Mouse (Mus musculus) stomach, postnatal 0 days (tissue): ENCODE data around the gene Olfr1360. TPM values are rescaled to one million over a fixed set of nuclear protein-coding genes. Genes with fewer than 3 reads are reported as not detected.
A peak's percentile ranks its signal among the peaks of the same experiment; 100 is the strongest.
"Not testable (repeated sequence)": the region's sequence is repeated elsewhere in the genome, so short reads cannot be mapped to it uniquely, and the experiment has no call there.

Experiments used
- ATAC-seq: fragments of 200-750 bp; cut with Nextera tagmentation; 2 replicates; pipeline ENCODE4 v1.8.0; 2017; ENCODE audit not compliant: low FRiP score, low TSS enrichment
- DNase-seq: peaks from one replicate; pipeline ENCODE4 v3.0.0-alpha.2; 2016; ENCODE audit warnings: low spot score
- H3K27ac ChIP-seq: fragments of 300-500 bp; sonication (generic); replicated peaks from 2 replicates; pipeline ENCODE4 v1.5.1; 2014; ENCODE audit warnings: mild to moderate bottlenecking, control low read depth
- H3K27me3 ChIP-seq: fragments of 300-500 bp; sonication (generic); 2 replicates; pipeline ENCODE4 v1.6.1; 2014; ENCODE audit warnings: low read length; ENCODE audit not compliant: control insufficient read depth, insufficient read depth
- H3K36me3 ChIP-seq: fragments of 300-500 bp; sonication (generic); 2 replicates; pipeline ENCODE4 v1.6.1; 2014; ENCODE audit warnings: low read length, mixed read lengths; ENCODE audit not compliant: control insufficient read depth, insufficient read depth
- H3K4me1 ChIP-seq: fragments of 300-500 bp; sonication (generic); replicated peaks from 2 replicates; pipeline ENCODE4 v1.6.1; 2014; ENCODE audit warnings: antibody characterized with exemption; ENCODE audit not compliant: control insufficient read depth, insufficient read depth
- H3K4me2 ChIP-seq: fragments of 300-500 bp; sonication (generic); replicated peaks from 2 replicates; pipeline ENCODE4 v1.6.1; 2014; ENCODE audit warnings: low read depth, mild to moderate bottlenecking, control low read depth, moderate library complexity
- H3K4me3 ChIP-seq: fragments of 300-500 bp; sonication (generic); 2 replicates; pipeline ENCODE4 v1.5.1; 2014; ENCODE audit warnings: low read depth, low read length, control low read depth
- H3K9ac ChIP-seq: fragments of 300-500 bp; sonication (generic); 2 replicates; pipeline ENCODE4 v1.6.1; 2014; ENCODE audit warnings: mild to moderate bottlenecking, low read length, control low read depth, mixed read lengths
- H3K9me3 ChIP-seq: fragments of 300-500 bp; sonication (generic); 2 replicates; pipeline ENCODE4 v1.6.1; 2016; ENCODE audit warnings: low read length; ENCODE audit not compliant: control insufficient read depth
- CTCF ChIP-seq: IDR thresholded peaks from 2 replicates; pipeline ENCODE4 v1.5.1; 2016; ENCODE audit warnings: antibody characterized with exemption, low read depth, mild to moderate bottlenecking, moderate library complexity
- EP300 ChIP-seq: optimal IDR thresholded peaks from 2 replicates; pipeline ENCODE3; 2016; ENCODE audit warnings: antibody characterized with exemption
- WGBS: fragments of 180-500 bp; shearing (Covaris S2); extraction: QIAGEN DNeasy Blood & Tissue Kit; methylation state at CpG from one replicate; pipeline ENCODE4 v1.1.7; 2014; 5-methylcytosine and 5-hydroxymethylcytosine counted together
- polyA plus RNA-seq: library from polyadenylated mRNA; unstranded; fragments of >200 nt; fragmentation: Nextera tagmentation; extraction: Ambion mirVana; gene quantifications from 2 replicates; pipeline ENCODE4 v1.2.1, GENCODE M21; 2015

The Olfr1360 gene
- polyA plus RNA-seq, result not detected in 2 replicates

DNA sequence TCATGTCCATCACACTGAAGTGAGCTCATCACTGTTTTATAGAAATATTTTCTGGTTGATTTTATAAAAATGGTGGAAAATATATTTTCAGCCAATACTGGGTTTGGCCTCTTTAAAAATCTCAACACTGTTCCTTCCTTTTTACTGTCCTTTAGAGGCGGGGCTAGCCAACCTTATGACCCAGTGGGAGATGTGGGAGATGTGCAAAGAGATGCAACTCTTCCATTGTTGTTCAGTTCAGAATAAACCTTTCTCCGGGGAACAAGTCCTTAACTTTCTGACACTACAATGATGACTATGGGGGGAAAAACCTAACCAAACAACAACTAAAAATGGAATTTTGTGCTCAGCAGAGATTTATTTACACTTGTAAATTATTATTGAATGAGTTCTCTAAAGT, at the start of gene Olfr1360:
Gene Olfr1360 (minus strand): TSS at position 101 of the 400 bp plus-strand sequence.
- Histone ChIP-seq H3K36me3 (no peaks in the 10 kb centered on the region), H3K4me2 (no peak within 1 kb of the TSS), H3K9me3 (no peaks in the 10 kb centered on the region), H3K27me3 (no peaks in the 10 kb centered on the region), H3K4me1 (no peaks in the 10 kb centered on the region), H3K27ac (no peak within 1 kb of the TSS), H3K4me3 (no peak within 1 kb of the TSS), H3K9ac (no peak within 1 kb of the TSS)
- ATAC-seq (no peak), DNase-seq (no peak)
- TF ChIP-seq EP300 (no peak), CTCF (no peak)
- WGBS, result 80% methylated on average over 2 of the region's 2 CpGs

DNA sequence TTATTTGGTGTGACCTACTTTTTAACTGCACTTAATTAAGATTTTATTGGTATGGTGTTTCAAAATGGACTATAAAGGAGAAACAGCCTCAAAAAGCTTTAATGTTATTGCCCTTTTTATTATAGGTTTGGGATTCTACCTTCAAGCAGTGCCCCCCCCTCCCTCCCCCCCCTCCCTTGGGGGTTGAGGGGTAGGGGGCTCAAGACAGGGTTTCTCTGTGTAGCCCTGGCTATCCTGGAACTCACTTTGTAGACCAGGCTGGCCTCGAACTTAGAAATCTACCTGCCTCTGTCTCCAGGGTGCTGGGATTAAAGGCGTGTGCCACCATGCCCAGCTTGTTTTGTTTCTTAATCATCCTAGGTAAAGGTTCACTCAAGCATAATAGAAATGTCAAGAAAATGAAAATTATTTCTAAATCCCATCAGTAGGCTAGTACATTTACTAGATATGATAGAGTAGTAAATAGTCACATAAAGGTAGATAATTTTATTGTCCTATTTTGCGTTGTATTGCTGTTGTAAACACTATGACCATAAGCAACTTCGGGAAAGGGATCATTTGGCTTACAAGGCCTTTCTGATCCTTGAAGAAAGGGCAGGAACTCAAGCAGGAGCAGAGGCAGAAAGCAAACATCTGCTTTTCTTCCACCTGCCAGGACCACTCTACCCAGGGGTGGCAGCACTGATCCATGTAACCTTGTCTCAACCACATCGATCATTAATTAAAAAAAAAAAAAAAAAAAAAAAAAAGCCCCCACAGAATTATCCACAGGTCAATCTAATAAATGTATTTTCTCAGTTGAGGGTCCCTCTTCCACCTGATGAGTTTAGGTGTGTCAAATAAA, 46.0 kb upstream of the Olfr1360 start:
- Histone ChIP-seq H3K9ac (no peak overlapping the region), H3K4me3 (no peak overlapping the region), H3K4me1 (peaks cover 2% of the 10 kb centered on the region; the same call in 1 of the 2 replicates), H3K36me3 (no peaks in the 10 kb centered on the region), H3K4me2 (no peak overlapping the region), H3K27me3 (no peaks in the 10 kb centered on the region), H3K9me3 (no peaks in the 10 kb centered on the region), H3K27ac (no peak overlapping the region)
- TF ChIP-seq CTCF, result peak; percentile 32
- TF ChIP-seq EP300, result no peak
- no peak for ATAC-seq
- DNase-seq, result no peak
- 34% methylated on average over 5 of the region's 5 CpGs for WGBS

DNA sequence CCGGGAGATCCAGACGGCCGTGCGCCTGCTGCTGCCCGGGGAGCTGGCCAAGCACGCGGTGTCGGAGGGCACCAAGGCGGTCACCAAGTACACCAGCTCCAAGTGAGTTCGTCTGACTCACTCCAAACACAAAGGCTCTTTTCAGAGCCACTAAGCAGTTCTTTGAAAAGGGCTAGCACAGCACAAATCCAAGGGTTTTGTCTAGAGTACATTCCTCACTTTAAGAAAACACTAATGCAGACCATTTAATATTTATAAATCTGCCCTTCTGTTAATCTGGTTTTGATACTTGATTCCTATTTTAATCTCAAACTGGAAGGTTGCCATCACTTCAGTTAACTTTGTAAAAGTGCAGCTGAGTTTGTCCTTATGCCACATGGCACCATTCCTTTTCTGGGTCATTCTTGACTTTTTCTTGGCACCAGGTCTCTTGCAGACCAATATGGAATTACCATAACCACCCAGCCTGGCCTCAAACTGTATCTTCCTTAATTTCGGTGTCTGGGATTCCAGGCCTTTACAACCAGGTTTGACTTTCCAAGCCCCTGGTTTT, 45.2 kb upstream of the Olfr1360 start:
- Histone ChIP-seq H3K4me3 (no peak overlapping the region), H3K36me3 (no peaks in the 10 kb centered on the region), H3K4me2 (peak overlapping the region; percentile 46), H3K9ac (no peak overlapping the region), H3K9me3 (no peaks in the 10 kb centered on the region), H3K27ac (peak overlapping the region; percentile 82), H3K27me3 (no peaks in the 10 kb centered on the region), H3K4me1 (peaks cover 5% of the 10 kb centered on the region)
- DNase-seq, result no peak
- TF ChIP-seq CTCF (no peak), EP300 (no peak)
- ATAC-seq, result peak; percentile 72
- WGBS, result 3% methylated on average over 11 of the region's 11 CpGs

DNA sequence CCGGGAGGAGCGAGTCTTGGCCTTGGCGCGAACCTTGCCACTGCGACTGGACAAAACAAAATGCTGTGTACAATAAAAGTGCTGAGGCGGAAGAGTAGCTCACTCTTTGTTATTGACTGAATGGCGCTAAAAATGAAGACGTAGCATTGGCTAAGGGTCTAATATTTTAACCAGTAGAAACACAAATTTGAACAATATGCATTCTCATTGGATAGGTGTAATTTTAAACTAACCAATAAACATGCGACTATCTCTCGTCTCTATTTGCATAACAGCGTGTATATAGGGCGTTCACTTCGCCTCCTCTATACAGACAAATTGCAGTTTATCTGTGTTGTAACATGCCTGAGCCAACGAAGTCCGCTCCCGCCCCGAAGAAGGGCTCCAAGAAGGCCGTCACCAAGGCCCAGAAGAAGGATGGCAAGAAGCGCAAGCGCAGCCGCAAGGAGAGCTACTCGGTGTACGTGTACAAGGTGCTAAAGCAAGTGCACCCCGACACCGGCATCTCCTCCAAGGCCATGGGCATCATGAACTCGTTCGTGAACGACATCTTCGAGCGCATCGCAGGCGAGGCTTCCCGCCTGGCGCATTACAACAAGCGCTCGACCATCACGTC, 44.7 kb upstream of the Olfr1360 start, which contains the start of gene Hist1h2bm:
Gene Hist1h2bm (plus strand): TSS at position 288 of the 616 bp plus-strand sequence.
- not testable (repeated sequence) for H3K4me1 ChIP-seq, H3K36me3 ChIP-seq, H3K27me3 ChIP-seq, H3K9me3 ChIP-seq
- WGBS, result under 1% methylated on average over 34 of the region's 37 CpGs
- H3K4me3 ChIP-seq, result peak within 1 kb of the TSS; percentile 33
- H3K9ac ChIP-seq, result peak within 1 kb of the TSS; percentile 31; the same call in 1 of the 2 replicates
- peak within 1 kb of the TSS; percentile 58 for H3K4me2 ChIP-seq
- peak within 1 kb of the TSS; percentile 82 for H3K27ac ChIP-seq
- DNase-seq (peak; percentile 64), ATAC-seq (peak; percentile 96)

DNA sequence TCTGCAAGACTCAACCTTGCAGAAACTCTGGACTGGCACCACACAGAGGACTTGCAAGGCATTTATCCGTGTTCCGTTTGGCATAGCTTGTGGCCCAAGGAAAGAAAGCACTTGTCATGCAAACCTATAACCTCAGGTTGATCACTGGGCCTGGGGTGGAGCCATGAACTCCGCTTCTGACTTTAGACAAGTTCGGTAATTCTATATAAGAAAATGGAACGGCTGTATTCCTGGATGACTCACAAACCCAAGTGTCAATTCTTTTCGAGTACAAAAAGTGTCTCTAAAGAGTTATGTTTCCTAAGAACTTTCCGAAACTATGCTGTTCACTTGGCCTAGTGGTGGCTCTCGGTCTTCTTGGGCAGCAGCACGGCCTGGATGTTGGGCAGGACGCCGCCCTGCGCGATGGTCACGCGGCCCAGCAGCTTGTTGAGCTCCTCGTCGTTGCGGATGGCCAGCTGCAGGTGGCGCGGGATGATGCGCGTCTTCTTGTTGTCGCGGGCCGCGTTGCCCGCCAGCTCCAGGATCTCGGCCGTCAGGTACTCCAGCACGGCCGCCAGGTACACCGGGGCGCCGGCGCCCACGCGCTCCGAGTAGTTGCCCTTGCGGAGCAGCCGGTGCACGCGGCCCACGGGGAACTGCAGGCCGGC, 44.0 kb upstream of the Olfr1360 start:
- ATAC-seq, result peak; percentile 11; the same call in 1 of the 2 replicates
- H3K9me3 ChIP-seq, H3K36me3 ChIP-seq, H3K4me1 ChIP-seq, H3K27me3 ChIP-seq, DNase-seq: not testable (repeated sequence)
- WGBS, result 2% methylated on average over 19 of the region's 44 CpGs
- Histone ChIP-seq H3K4me3 (peak overlapping the region; percentile 33), H3K9ac (peak overlapping the region; percentile 31; the same call in 1 of the 2 replicates), H3K4me2 (peak overlapping the region; percentile 58), H3K27ac (peak overlapping the region; percentile 78)
